Mouse (Mus musculus) heart, embryonic 11.5 days (tissue): ENCODE results near the gene Hist2h3c1. TPM values are rescaled to one million over a fixed set of nuclear protein-coding genes. Genes with fewer than 3 reads are reported as not detected.
"Not testable (repeated sequence)": the region's sequence is repeated elsewhere in the genome, so short reads cannot be mapped to it uniquely, and the experiment has no call there.

Experiments used
- ATAC-seq: fragments of 200-750 bp; cut with Nextera tagmentation; replicated peaks from 2 replicates; pipeline ENCODE4 v1.8.0; 2017; ENCODE audit warnings: moderate library complexity; ENCODE audit not compliant: insufficient number of reproducible peaks, low FRiP score, low TSS enrichment
- H3K27ac ChIP-seq: fragments of 300-500 bp; sonication (generic); 2 replicates; pipeline ENCODE4 v1.5.1; 2014; ENCODE audit warnings: mild to moderate bottlenecking, low read depth, low read length
- H3K27me3 ChIP-seq: fragments of 300-500 bp; sonication (generic); 2 replicates; pipeline ENCODE4 v1.6.1; 2014; ENCODE audit warnings: mild to moderate bottlenecking, low read length, mixed read lengths; ENCODE audit not compliant: control insufficient read depth, insufficient read depth
- H3K36me3 ChIP-seq: fragments of 300-500 bp; sonication (generic); 2 replicates; pipeline ENCODE4 v1.6.1; 2014; ENCODE audit warnings: mild to moderate bottlenecking, low read length, moderate library complexity, mixed read lengths; ENCODE audit not compliant: control insufficient read depth, insufficient read depth
- H3K4me1 ChIP-seq: fragments of 300-500 bp; sonication (generic); 2 replicates; pipeline ENCODE4 v1.6.1; 2014; ENCODE audit warnings: low read length; ENCODE audit not compliant: control insufficient read depth, insufficient read depth
- H3K4me2 ChIP-seq: fragments of 300-500 bp; sonication (generic); 2 replicates; pipeline ENCODE4 v1.6.1; 2014; ENCODE audit warnings: mild to moderate bottlenecking, moderate library complexity
- H3K4me3 ChIP-seq: fragments of 300-500 bp; sonication (generic); 2 replicates; pipeline ENCODE4 v1.5.1; 2014; ENCODE audit warnings: low read depth, low read length
- H3K9ac ChIP-seq: fragments of 300-500 bp; sonication (generic); 2 replicates; pipeline ENCODE4 v1.6.1; 2014; ENCODE audit warnings: mild to moderate bottlenecking, low read depth, low read length, moderate library complexity
- H3K9me3 ChIP-seq: fragments of 300-500 bp; sonication (generic); replicated peaks from 2 replicates; pipeline ENCODE4 v1.6.1; 2016; ENCODE audit warnings: low read length; ENCODE audit not compliant: control insufficient read depth
- WGBS: fragments of 180-500 bp; shearing (Covaris S2); extraction: QIAGEN DNeasy Blood & Tissue Kit; methylation state at CpG from one replicate; pipeline ENCODE4 v1.1.7; 2014; ENCODE audit not compliant: insufficient replicate concordance; 5-methylcytosine and 5-hydroxymethylcytosine counted together
- polyA plus RNA-seq: library from polyadenylated mRNA; unstranded; fragments of >200 nt; fragmentation: Nextera tagmentation; extraction: Ambion mirVana; gene quantifications from 2 replicates; pipeline ENCODE4 v1.2.1, GENCODE M21; 2014

Hist2h3c1 gene
- polyA plus RNA-seq, 1 experiment from 2014 or later, result 1.2 TPM

DNA sequence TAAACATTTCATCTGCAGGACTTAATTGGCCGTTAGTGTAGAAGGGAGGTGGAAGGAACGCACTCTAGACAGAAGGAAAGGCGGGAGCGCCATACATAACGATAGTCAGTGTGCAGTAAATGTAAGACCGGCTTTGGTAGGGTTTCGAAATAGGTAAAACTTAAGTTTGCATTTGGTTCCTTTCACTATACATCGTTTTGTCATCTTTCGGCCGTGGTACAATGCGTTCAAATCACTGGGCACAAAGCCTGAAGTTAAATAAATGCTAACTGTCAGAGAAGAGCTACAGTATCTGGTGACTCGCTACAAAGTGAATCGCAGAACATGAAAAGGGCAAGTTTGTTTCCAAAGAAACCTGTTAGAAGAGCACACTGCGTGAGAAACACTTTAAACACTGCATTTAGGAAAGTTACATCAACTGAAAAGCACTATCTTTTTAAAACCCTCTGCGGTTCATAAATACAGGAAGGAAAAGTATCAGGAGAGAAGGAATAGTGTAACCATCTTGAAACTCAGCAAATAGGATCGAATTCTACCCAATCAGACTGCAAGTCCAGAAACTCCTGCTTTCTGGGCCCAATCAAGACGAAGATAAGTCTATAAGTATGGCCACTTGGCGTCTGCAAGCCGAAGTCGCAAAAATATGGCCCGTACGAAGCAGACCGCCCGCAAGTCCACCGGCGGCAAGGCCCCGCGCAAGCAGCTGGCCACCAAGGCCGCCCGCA is 21.7 kb downstream of the Hist2h3c1 start, which contains the start of gene Hist2h3b:
TSS of gene Hist2h3b (plus strand) at position 604 of the 725 bp plus-strand sequence.
- ATAC-seq, result peak; percentile 52
- H3K27me3 ChIP-seq, result no peaks in the 10 kb centered on the region
- H3K4me3 ChIP-seq, result peak within 1 kb of the TSS; percentile 39
- H3K27ac ChIP-seq, result peak within 1 kb of the TSS; percentile 97
- peak within 1 kb of the TSS; percentile 77 for H3K4me2 ChIP-seq
- WGBS, result 27% methylated on average over 28 of the region's 30 CpGs
- no peaks in the 10 kb centered on the region for H3K9me3 ChIP-seq
- H3K4me1 ChIP-seq, result no peaks in the 10 kb centered on the region; the same call in 1 of the 2 replicates
- H3K36me3 ChIP-seq, result no peaks in the 10 kb centered on the region
- H3K9ac ChIP-seq, result peak within 1 kb of the TSS; percentile 79

DNA sequence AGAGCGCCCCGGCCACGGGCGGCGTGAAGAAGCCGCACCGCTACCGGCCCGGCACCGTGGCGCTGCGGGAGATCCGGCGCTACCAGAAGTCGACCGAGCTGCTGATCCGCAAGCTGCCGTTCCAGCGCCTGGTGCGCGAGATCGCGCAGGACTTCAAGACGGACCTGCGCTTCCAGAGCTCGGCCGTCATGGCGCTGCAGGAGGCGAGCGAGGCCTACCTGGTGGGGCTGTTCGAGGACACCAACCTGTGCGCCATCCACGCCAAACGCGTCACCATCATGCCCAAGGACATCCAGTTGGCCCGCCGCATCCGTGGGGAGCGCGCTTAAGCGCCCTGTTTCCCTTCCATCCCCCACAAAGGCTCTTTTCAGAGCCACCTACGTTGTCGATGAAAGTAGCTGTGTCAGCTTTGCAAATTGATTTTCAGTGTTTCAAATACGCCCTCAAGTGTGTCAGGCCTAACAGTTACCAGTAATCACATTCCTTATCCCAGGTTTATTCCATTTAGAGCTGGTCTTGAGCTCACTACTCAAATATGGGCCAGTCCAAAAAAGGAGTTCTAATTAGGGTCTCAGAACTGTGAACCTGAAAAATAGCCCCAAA is 22.4 kb downstream of the Hist2h3c1 start:
- not testable (repeated sequence) for H3K9me3 ChIP-seq, H3K4me1 ChIP-seq, H3K36me3 ChIP-seq, H3K27me3 ChIP-seq
- peak overlapping the region; percentile 79 for H3K9ac ChIP-seq
- H3K4me2 ChIP-seq, result peak overlapping the region; percentile 77
- under 1% methylated on average over 9 of the region's 44 CpGs for WGBS
- peak; percentile 13; the same call in 1 of the 2 replicates for ATAC-seq
- peak overlapping the region; percentile 39 for H3K4me3 ChIP-seq
- peak overlapping the region; percentile 97 for H3K27ac ChIP-seq

DNA sequence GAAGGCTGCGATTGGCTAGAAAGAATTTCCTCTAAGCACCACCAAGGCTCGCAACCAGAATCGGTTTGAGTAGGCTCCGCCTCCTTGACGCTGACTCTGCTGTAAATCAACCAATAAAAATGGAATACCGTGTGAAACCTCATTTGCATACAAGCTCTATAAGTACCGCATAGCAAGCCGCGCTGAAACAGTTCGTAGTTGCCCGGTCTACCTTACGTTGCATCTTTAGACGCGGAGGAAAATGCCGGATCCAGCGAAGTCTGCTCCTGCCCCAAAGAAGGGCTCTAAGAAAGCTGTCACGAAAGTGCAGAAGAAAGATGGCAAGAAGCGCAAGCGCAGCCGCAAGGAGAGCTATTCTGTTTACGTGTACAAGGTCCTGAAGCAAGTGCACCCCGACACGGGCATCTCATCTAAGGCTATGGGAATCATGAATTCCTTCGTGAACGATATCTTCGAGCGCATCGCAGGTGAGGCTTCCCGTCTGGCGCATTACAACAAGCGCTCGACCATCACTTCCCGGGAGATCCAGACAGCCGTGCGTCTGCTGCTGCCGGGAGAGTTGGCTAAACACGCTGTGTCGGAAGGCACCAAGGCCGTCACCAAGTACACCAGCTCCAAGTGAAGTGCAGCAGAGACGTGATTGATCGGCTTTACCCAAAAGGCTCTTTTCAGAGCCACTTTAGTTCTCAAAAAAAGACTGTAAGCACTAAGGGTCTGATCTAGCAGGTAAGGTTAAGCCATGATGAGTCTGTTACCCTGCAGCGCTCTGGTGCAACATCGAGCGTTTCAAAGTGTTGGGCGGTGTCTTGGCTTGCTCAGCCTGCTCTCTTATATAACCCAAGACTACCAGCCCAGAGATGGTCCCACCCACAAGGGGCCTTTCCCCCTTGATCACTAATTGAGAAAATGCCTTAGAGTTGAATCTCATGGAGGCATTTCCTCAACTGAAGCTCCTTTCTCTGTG is 23.3 kb downstream of the Hist2h3c1 start, which contains the start of gene Hist2h2bb:
TSS of gene Hist2h2bb (plus strand) at position 242 of the 964 bp plus-strand sequence.
- no peaks in the 10 kb centered on the region for H3K36me3 ChIP-seq
- ATAC-seq, result peak; percentile 95
- H3K9me3 ChIP-seq, result no peaks in the 10 kb centered on the region
- H3K27me3 ChIP-seq, result no peaks in the 10 kb centered on the region
- peak within 1 kb of the TSS; percentile 77 for H3K4me2 ChIP-seq
- H3K4me1 ChIP-seq, result no peaks in the 10 kb centered on the region
- under 1% methylated on average over 45 of the region's 45 CpGs for WGBS
- peak within 1 kb of the TSS; percentile 39 for H3K4me3 ChIP-seq
- H3K27ac ChIP-seq, result peak within 1 kb of the TSS; percentile 97
- peak within 1 kb of the TSS; percentile 79 for H3K9ac ChIP-seq

DNA sequence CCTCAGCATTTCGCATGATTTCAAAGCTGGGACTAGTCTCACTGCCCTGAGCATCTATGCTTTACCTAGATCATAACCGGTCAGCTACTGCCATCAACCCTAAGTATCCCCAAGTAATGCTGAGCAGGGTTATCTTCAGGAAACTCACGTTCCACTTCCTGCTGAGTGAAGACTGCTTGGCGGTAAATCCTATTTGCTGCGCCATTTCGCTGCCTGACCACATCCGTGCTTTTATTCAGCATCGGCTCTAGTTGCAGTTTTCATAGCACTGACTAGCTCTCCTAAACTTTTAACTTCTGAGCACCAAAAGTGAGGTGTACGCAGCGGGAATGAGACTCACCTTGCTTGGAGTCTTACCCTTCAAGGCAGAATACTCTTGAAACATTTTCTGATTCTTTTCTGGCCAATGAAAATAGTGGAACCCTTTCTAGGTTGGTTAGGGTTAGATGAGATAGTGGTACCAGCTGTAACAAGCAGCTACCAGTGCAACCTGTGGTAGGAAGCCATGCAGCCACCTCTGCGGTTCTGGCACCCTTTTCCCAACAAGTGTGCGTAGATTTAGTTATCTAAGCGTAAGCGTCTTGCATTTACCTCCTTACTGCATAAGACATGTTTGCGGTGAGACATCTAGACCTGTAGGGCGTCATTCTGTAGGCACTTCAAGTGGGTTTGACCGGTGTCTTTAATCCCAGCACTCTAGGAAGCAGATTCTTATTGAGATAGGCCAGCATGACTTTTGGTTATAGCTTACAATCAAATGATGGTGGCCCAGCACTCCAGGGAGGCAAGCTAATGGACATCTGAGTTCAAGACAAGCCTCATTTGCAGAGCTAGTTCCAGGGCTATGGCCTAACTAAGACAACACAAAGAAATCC is 27.3 kb downstream of the Hist2h3c1 start:
- Histone ChIP-seq H3K27me3 (no peaks in the 10 kb centered on the region), H3K9me3 (no peaks in the 10 kb centered on the region), H3K4me2 (no peak overlapping the region), H3K9ac (no peak overlapping the region), H3K36me3 (no peaks in the 10 kb centered on the region), H3K4me1 (peaks cover 4% of the 10 kb centered on the region; the same call in 1 of the 2 replicates), H3K27ac (no peak overlapping the region), H3K4me3 (no peak overlapping the region)
- 80% methylated on average over 17 of the region's 17 CpGs for WGBS
- ATAC-seq, result no peak

DNA sequence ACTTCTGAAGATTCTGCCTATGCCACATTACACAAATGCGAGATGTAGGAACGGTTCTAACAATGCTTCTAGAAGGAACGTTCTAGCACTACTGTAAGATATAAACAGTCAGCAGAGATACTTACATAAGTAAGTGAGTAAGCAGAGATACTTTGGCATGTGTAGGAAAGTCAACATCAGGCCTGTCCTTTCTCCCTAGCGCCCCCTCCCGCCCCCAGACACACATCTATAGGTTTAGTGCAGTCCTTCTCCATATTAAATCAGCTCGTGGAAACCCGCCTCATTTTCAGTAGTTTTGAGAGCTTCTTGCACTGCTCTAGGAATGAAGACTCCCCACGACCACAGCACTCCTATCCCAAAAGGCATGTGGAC is 30.9 kb downstream of the Hist2h3c1 start:
- Histone ChIP-seq H3K4me1 (peaks cover 4% of the 10 kb centered on the region; the same call in 1 of the 2 replicates), H3K36me3 (no peaks in the 10 kb centered on the region), H3K27ac (peak overlapping the region; percentile 80), H3K4me3 (peak overlapping the region; percentile 56), H3K27me3 (0 out of 2 replicates have a peak, but pooled peaks cover 2% of the 10 kb centered on the region), H3K9ac (peak overlapping the region; percentile 79), H3K4me2 (peak overlapping the region; percentile 93), H3K9me3 (no peaks in the 10 kb centered on the region)
- ATAC-seq, result peak; percentile 29; the same call in 1 of the 2 replicates
- WGBS, result 12% methylated on average over 8 of the region's 8 CpGs

DNA sequence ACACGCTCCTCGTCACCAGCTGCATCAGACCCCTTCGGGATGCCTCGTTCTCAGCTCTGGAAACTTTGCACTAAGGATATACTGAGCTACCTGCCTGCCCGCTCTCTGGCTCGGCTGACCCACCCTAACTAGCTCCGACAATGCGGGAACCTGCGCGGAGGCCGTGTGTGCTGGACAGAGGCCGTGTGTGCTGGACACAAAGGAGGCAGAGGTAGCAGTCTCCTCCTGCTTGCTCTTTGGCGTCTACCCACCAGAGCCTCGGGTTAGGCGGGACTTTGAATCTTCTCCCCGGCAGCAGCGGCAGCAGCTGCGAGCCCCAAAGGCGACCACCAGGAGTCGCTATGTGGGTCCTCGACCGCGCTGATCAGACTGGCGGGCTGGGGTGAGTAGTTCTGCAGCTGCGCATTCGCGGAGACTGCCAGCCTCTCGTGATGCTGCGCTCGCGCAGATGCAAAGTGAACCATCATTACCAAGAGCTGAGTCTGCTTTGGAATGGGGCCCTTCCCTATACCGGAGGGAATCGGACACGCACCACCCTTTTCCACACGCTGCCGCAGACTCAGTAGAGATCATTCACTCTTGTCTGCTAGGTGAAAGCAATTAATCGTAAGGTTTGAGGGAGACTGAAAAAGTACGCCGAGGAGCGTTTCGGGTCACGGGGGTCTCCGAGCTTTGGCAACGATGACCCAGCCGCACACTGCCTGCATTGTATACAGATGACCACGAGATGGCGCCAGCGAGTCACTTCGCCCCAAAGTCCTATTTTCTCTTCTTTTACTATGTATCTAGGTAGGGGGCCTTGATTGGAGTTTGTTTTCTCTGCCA is 31.5 kb downstream of the Hist2h3c1 start:
- Histone ChIP-seq H3K9me3 (no peaks in the 10 kb centered on the region), H3K4me3 (peak overlapping the region; percentile 56), H3K27ac (peak overlapping the region; percentile 80), H3K36me3 (no peaks in the 10 kb centered on the region), H3K9ac (peak overlapping the region; percentile 79), H3K27me3 (peaks cover 4% of the 10 kb centered on the region; the same call in 1 of the 2 replicates), H3K4me2 (peak overlapping the region; percentile 93), H3K4me1 (peaks cover 4% of the 10 kb centered on the region; the same call in 1 of the 2 replicates)
- WGBS, result under 1% methylated on average over 49 of the region's 49 CpGs
- peak; percentile 82 for ATAC-seq

DNA sequence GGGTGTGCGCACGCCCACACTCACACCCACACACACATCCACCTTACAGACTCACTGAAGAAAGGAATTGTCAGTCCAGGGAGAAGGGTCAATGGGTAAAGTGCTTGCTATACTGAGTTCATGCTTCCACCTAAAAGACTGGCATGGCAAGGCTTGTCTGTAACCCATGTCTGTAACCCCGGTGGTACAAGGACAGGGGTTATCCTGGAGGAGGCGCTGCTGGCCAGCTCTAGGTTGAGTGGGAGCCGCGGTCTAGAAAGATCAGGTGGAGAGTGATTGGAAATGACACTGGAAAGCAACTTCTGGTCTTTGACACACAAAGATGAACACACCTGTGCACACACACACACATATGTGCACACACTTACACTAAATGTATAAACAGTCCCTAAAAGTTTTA is 34.2 kb downstream of the Hist2h3c1 start:
- no peaks in the 10 kb centered on the region for H3K36me3 ChIP-seq
- H3K4me3 ChIP-seq, result no peak overlapping the region
- peaks cover 4% of the 10 kb centered on the region; the same call in 1 of the 2 replicates for H3K4me1 ChIP-seq
- H3K4me2 ChIP-seq, result no peak overlapping the region
- peaks cover 15% of the 10 kb centered on the region for H3K27me3 ChIP-seq
- no peak for ATAC-seq
- WGBS, result 47% methylated on average over 6 of the region's 6 CpGs
- no peaks in the 10 kb centered on the region for H3K9me3 ChIP-seq
- H3K27ac ChIP-seq, result no peak overlapping the region
- H3K9ac ChIP-seq, result no peak overlapping the region
